Mouse (Mus musculus): ENCODE results near the gene Cfap74. TPM values are rescaled to one million over a fixed set of nuclear protein-coding genes. Genes with fewer than 3 reads are reported as not detected.
"Not testable (repeated sequence)": the region's sequence is repeated elsewhere in the genome, so short reads cannot be mapped to it uniquely, and the experiment has no call there.

Cfap74 gene
- polyA plus RNA-seq, 1 experiment, result 2.1 TPM

DNA sequence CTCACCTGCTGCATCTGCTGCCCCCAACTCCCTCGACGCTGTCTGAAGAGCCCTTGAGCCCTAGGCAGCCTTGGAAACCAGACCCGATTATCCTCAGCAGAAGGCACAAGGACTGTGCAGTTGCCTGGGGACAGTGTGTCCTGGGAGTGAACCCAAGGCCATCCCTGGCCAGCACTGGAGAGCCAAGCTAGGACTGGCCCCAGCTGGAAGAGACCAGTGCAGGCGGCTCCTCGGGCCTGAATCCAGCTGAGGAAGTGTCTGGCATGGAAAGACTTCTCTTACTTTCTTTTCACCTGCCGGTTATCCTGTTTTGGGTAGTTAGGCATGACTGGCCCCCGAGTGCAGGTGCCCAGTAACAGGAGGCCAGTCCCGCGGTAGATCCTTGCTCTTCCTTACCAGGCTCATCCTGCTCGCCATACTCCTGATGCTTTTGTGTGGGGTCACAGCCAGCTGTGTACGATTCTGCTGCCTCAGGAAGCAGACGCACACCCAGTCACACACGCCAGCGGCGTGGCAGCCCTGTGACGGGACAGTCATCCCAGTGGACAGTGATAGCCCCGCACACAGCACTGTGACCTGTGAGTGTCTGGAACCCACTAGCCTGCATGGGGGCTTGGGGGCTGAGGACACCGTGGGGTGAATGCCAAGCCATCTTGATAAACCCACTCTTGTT, 60.7 kb downstream of the Cfap74 start:
- DNase-seq (ENCODE audit: low read depth), result no peak

DNA sequence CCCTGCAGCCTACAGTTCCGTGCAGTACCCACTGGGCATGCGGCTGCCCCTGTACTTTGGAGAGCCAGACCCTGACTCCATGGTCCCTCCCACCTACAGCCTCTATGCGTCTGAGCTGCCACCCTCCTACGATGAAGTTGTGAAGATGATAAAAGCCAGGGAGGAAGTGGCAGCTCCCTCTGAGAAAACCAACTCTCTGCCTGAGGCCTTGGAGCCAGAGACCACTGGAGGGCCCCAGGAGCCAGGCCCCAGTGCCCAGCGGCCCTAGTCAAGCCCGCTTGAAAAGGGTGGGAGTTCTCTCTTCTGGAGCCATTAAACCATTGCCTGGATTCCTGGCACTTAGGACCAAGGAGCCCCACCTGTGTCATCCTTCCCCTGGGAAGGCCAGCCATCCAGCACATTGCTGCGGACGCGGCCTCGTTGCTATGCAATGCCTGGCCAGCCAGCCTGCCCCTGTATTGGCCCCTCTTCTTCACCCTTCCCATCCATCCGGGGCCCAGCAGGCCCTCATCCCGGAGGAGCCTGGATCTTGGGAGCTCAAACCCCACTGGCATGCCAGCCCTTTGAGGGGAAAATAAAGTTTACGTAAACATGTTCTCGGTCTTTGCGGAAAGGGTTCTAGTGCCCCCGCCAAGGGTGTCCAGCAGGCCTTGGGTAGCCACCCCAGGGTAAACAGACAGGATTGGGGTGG, 61.4 kb downstream of the Cfap74 start:
- no peak for DNase-seq (ENCODE audit: low read depth)

DNA sequence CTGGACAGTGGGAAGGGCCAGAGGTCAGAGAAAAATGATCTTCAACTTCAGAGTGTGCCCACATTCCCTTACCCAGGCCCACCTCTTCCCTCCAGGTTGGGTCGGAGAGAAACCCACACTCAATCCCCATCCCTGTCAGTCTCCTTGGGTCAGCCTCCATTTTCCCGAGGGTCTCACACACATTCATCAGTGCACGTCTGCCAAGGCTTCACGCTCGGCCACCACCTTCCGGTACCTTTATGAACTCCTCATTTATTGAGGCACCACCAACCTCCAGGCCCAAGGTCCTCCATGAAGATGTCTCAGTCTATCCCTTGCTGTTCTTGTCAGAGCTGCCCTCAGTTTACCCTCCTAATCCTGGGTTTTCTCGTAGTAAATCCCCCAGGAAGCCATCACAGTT, 62.0 kb downstream of the Cfap74 start:
- DNase-seq (ENCODE audit: low read depth), result no peak

DNA sequence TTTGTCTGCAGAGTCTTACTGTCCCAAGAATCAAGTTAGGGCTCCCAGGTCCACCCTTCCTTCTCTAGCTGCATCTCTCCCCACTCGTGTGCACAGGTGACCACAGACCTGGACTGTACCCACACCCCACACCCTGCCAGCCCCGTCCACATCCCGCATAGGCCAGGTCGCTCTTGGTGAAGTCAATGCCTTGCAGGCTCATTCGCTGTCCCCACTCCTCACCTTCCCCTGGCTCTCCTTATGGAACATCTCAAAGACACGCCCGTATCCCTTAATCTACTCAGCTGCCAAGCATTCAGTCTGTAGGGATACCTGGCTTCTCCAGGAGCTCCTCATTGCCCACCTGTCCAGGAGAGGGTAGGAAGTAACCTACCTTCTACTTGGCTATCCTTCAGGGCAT, 62.4 kb downstream of the Cfap74 start:
- no peak for DNase-seq (ENCODE audit: low read depth)

- DNase-seq (ENCODE audit: low read depth), result no peak
These were observed 63.8 kb downstream of the Cfap74 start for GRCm38 (mm10) chr4:155472716-155473290.

DNA sequence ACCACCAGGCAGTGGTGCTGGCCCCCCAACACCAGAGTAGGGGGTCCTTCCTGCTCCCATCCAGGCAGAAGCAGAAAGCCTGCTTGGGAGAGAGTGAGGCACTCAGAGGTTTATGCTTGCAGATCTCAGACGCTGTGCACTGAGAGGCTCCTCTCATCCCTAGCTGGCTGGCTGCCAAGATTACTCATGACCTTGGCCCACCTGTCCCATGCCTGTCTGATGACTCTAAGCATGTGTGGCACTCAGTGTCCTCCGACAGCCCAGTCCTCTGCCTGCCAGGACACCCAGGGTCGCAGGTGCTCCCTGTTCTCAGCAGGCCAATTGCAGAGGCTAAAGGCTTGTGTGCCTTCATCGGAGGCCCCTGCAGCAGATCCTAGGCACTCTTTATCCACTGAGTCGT, 64.3 kb downstream of the Cfap74 start:
- DNase-seq (ENCODE audit: low read depth), result no peak

GRCm38 (mm10) chr4:155473796-155474195, 64.8 kb downstream of the Cfap74 start:
- not testable (repeated sequence) for DNase-seq (ENCODE audit: low read depth)

DNA sequence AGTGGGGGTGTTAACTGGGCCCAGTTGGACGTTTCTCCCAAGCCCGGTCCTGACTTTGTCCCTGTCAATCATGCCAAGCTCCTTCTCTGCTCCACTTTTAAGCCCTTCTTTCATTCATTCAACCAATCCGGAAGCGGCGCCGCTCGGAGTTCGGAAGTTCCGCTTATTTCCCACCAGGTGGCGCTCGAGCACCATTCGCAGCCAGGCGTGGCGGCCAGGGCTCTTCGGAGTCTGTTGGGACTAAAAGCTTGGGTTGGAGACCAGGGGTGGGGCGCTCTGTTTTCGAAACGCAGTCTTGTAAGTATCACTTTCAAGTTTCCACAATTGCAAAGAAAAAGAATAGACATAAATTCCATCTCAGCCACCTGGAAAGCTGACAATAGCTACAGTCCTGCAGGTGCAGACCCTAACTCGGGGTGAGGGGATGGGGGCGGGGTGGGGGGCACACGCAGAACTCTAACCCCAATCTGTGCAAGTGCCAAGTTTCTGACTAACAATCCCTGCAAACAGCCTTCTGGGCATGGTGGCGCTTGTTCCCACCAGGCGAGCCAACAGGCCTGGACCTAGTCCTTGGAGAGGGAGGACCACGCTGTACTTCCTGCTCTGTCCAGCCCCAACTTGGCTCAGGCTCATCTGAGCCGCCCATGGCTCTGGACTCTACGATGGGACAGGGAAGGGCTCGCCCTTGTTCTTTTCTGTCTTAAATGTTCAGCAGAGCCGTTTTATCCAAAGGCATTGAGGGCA, 72.6 kb downstream of the Cfap74 start:
- no peak for DNase-seq (ENCODE audit: low read depth)

- DNase-seq (ENCODE audit: low read depth), result no peak
These were observed 73.1 kb downstream of the Cfap74 start for GRCm38 (mm10) chr4:155482125-155482480.

DNA sequence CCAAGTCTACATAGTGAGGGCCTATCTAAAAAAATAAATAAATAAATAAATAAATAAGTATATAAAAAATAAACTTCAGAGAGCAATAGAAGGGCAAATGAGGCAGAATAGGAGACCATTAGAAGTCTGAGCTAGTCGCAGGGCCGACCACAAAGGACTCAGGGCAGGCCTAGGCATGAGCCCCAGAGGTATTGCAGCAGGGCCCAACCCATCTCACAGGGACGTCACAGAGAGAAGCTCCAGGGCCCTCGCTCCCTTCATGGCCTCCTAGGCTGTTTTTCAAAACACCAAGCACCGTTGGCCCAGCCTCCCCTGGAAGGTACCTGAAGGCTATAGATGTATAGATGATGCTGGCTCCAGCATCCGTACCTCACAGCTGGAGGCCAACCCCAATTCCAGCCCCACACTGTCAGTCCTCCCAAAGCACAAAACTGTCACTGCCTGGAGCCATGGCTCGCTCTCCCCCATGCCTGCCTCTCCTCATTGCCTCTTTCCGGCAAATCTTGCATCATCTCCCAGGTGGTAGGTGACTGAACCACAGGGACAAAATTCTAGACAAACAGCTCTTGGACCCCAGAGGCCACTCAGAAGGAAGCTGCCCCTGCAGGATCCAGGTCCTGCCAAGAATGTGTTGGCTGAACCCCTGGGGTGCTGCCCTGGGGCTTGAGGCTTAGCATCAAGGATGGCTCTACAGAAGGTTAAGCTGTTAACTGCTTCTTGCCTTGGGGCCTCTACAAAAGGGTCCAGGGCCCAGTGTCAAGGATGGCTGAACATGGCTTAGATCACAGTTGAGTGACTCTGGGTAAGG, 73.9 kb downstream of the Cfap74 start:
- DNase-seq (ENCODE audit: low read depth), result no peak

DNA sequence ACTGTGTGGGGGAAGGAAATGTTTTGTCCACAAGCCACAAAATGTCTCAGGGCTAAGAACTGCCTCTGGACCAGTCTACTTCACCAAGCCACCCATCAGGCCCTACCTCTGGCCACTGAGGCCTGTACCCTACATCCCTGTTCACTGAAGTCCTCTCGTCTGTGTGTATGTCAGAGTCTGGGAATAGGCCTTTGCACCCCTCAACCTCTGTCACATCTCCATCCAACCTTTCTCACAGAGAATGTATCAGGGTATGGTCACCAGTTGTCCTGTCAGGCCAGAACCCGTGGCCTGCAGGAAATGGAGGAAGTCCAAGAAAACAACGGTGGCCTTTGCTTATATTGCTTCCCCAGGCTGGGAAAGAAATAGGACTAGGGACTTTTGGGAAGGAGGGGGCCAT, 76.5 kb downstream of the Cfap74 start:
- DNase-seq (ENCODE audit: low read depth), result no peak

GRCm38 (mm10) chr4:155487746-155488145, 78.8 kb downstream of the Cfap74 start:
- DNase-seq (ENCODE audit: low read depth), result no peak

- no peak for DNase-seq (ENCODE audit: low read depth)
These were observed 79.4 kb downstream of the Cfap74 start for GRCm38 (mm10) chr4:155488232-155489025.

DNA sequence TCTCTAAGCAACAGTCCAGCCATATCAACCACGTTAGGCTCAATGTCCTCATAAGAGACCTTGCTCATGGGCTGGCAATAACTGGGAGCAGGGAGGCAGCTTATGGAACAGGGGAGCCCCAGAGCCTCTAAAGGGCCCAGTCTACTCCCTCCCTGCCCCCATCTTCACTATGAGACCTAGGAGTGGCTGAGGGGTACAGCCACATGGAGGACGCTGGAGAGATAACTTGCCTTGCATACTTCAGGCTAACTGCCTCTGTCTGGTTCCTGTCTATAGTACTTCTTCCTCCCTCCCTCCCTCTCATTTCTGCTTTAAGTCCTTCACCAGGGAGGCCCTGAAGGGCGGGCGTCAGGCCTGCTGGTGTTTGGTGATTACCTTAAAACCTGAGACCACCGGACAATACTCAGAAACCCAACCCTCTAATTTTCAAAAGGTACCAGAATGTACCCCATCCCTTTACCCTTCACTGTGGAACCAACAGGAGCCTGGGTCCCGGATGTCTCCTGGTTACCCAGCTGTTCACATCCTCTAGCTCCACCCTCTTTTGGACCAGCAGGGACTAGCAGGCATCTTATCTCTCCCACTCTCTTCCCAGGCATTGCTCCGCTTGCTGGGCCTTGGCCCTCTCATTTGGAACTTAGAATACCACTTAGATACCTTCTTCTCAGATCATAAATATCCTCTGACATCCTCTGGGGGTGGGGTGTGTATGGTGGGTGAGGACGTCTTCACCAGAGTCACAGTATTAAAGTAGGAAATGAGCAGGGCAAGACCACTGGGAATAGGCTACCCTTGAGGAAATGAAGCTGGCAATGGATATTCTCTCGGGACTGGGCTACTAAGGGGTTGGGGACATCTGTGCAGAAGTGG, 80.3 kb downstream of the Cfap74 start:
- DNase-seq (ENCODE audit: low read depth), result no peak

DNA sequence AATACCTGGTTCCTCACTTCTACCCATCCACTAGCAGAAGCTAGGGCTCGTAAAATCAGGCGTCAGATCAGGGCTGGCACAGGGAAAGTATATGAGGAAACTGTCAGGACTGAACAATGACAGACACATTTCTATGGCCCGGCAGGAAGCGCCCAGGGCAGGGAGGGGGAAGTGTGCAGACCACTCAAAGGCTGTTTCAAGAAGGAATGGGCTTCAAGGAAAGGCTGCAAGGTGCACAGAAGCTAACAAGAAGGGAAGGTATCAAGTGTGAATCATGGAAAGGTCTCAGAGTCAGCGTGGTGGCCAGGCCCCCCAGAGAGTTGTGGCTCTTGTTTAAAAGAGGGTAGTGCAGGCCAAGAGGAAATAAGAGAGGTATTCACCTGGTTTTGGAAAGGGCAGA, 81.5 kb downstream of the Cfap74 start:
- no peak for DNase-seq (ENCODE audit: low read depth)

DNA sequence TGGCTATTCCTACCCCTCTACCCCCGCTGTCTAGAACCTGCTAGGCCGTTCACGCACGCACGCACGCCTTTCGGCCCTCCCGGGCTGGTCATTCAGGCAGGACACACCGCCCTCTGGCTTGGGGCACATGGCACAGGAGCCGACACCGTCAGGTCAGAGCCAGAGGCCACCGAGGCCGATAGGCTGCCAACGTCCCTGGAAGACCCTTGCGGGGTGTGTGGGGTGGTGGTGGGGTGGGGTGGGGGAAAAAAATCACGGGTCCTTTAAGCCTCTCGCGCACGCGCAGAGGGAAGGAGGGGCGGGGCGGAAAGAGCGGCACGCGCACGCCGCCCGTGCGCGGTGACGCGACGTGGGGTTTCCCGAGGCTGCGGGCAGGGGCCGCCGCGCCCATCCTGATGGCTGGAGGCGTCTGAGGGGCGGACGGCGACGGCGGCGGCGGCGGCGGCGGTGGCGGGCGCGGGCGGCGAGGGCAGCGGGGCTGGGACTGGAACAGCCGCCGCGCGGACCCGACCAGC, 82.1 kb downstream of the Cfap74 start, which contains the start of gene Gnb1:
Gene Gnb1, plus strand, starts transcription at position 372 of the 515 bp plus-strand sequence.
- no peak for DNase-seq (ENCODE audit: low read depth)

- DNase-seq (ENCODE audit: low read depth), result no peak
These were observed 82.6 kb downstream of the Cfap74 start for GRCm38 (mm10) chr4:155491529-155492130.

GRCm38 (mm10) chr4:155492131-155492633, 83.2 kb downstream of the Cfap74 start:
- no peak for DNase-seq (ENCODE audit: low read depth)

DNA sequence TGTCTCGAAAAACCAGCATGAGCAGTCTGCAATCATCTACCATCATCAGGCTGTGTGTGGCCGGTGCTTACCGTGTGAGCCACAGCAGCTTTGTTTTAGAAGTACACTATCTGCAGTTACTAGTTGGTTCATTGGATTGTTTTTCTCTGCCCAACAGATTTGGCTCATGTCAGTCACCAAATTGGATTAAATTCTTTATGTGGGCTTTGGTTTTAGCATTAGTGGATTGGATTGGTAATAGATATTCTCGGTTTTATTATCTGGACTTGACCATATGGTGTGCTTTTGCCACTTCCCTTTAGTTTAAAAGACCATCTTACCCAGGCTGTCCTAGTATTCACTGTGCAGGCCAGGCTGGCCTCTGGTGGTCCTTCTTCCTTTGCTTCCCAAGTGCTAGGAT, 85.9 kb downstream of the Cfap74 start:
- no peak for DNase-seq (ENCODE audit: low read depth)

Data from gonadal fat pad, adult 2 months (tissue).